Mouse (Mus musculus) heart, postnatal 10 days (tissue): ENCODE results near the gene Tmem131l. TPM values are rescaled to one million over a fixed set of nuclear protein-coding genes. Genes with fewer than 3 reads are reported as not detected.
A peak's percentile ranks its signal among the peaks of the same experiment; 100 is the strongest.
"Not testable (repeated sequence)": the region's sequence is repeated elsewhere in the genome, so short reads cannot be mapped to it uniquely, and the experiment has no call there.

Experiments
- DNase-seq, 2 experiments: peaks; one replicate each; pipeline ENCODE4 v3.0.0; 2021
- intact Hi-C: fragments of 180-260 bp; cut with DNase I; formaldehyde crosslinking; loops from one replicate; pipeline ENCODE4 v1.15.1; 2025
- total RNA-seq, 2 experiments: library from RNA; stranded (reverse); gene quantifications; 2 replicates each; pipeline ENCODE4 v1.2.3; 2021

Tmem131l gene
- total RNA-seq, 2 experiments from 2014 or later: 31.4 to 32.6 TPM

DNA sequence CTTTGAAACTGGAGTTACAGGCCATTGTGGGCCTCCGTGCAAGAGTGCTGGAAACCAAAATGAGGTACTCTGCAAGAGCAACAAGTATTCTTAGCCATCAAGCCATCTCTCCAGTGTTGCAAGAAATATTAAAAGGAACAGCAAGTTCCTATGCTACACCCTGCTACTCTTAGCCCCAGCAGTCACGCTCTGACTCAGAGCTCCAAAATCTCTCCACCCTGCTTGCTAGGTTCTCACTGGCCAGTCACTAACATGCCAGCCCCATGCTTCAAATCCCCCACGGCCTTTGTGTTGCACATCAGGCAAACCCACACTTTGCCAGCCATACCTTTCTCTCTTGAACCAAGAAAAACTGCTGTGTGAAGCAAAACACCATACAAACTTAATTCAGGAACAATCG, 96.8 kb downstream of the Tmem131l start:
- intact Hi-C loops: no loop called here

DNA sequence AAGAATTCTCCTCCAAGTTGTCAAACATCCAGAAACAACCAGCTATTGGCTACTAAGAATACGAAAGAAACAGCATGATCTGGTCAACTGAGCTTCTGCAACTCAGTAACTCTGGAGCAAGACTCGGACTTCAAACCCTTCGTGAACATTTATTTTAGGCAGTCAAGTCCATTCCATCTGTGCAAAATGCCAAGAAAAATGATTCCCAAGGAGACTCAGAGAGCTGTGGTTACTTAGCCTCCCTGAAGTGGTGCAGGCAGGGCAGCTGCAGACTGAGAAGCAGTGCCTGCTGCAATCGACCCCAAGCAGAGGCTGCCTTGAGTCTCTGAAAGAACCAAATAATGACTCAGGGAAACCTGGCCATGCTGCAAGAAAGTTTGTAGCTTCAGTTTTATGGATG, 98.1 kb downstream of the Tmem131l start:
- intact Hi-C loops: no loop called here
- no peak for DNase-seq

More for the DNA sequence above, 96.8 kb downstream of the Tmem131l start:
- DNase-seq: no peak

DNA sequence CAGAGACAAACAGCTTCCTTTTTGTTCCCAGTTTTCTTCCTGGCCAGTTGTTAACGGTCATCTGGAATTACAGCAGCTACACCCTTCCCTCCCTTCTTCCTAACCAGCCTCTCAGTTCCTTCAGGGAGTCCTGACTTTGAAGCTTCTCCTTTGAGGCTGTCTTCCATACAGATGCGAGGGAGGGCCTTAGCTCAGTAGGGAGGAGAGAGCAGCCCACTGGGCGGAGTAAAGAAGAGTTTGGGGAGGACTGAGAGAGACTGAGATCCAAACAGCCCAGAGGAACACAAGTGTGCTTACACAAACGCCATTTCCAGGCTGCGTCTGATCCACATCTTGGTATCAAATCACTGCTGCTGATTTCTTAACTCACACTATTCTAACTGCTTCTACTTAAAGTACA, 101.1 kb downstream of the Tmem131l start:
- DNase-seq: peak in 1 of 2 experiments; percentile 28
- intact Hi-C loops: no loop called here

DNA sequence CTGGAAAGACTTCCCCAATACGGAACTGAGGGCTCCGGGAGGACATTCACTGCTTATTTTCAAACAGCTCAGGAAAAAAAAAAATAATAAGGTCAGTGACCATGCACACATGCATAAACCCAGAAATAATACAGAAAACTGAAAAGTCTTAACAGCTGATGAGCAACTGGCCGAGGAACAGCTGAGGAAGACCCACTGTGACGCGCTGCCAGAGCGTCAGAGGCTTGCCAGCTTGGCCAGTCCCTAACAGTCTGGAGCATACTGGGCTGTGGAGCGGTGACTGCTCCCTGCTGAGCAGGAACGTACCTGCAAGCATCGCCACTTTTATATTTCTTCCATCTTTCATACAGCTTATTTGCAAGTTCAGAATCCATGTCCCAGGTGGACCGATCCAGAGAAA, 105.5 kb downstream of the Tmem131l start:
- intact Hi-C loops: no loop called here
- no peak for DNase-seq

DNA sequence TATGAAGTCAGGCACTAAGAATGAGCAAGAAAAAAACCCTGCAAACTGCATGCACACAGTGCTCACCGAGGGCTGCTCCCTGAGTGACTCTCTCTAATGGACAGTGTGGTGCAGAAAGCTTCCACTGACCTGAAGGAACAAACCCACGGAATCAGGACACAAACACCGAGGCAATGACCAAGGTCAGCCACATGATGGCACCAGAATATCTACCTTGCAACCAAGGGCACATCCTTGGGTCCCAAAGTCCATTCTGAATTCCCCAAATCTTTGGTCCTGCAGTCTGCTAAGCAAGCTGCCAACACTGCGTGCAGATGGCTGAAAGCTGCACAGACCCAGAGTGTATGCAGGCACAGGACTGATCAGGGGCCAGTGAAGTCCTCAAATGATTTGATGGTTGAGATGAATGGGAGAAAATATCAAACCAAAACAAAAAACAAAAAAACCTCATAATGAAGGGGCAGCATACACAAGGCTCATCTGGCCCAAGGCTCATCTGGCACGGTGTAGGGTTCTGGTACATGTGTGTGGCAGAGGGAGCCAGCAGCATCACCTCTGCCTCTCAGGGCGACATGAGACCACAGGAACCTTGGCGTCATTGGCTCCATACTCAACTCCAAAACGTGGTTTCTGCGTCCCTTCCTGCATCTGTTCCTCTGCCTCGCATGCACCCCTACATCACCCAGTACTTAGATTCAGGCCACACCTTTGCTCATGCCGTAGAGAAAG, 124.0 kb downstream of the Tmem131l start:
- intact Hi-C loops: loop anchor here (10.0 kb wide), 1 partner anchor 389 kb away; the partner anchor contains the start of gene Trim2
- peak; percentile 48 to 62 for DNase-seq

DNA sequence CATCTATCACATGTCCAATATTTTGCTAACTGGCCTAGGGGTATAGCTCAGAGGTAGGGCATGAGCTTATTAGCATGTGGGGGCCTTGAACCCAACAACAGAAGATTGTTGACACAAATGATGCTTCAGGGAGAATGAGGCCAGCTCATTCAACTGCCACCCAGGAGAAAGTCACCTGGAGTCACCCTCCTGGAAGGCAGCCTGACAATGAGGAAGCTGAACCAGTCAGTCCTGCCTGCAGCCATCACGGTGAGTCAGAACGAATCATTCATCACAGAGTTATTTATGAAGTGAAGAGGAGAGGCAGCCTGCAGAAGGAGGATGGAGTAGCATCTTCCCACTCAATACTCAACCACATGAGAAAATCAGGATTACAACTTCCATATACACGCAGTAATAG, 124.9 kb downstream of the Tmem131l start:
- DNase-seq: no peak
- intact Hi-C loops: loop anchor here (10.0 kb wide), 1 partner anchor 390 kb away; the partner anchor contains the start of gene Trim2

DNA sequence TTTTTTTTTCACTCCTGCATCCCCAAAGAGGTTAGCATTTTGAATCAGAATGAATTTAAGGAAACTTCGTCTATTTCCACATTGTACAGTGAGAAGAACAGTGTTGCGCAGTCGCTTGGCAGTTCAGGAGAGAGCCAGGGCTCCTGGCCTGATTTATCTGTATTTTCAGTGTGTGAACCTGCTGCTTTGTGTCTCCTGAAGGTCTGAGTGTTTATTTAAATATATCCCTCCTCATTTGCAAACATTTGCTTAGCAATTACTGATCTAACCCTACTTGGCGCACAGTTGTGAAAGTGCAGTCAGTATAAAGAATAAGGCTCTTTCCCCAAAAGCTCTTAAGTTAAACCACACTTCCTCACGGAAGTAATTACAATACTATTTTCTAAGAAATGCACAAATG, 129.3 kb downstream of the Tmem131l start:
- DNase-seq: no peak
- intact Hi-C loops: loop anchor here (10.0 kb wide), 1 partner anchor 394 kb away; the partner anchor contains the start of gene Trim2

DNA sequence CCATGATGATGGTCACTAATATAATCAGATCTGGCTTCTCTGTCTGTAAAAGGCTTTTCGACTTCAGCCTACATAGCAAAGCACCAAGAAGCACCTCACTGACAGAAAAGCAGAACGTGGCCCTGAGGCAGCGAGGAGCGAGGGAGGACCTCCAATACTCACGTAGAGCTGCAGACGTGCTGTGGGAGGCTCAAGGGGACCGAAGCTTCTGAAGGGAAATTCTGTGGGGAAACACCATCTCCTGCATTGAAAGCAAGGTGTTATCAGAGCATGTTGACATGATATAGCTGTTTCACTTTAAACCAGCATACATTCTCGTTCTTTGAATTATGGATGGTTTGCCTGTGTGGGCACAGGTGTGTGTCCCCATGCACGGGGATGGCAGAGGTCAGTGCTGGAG, 133.8 kb downstream of the Tmem131l start:
- intact Hi-C loops: no loop called here
- no peak for DNase-seq

DNA sequence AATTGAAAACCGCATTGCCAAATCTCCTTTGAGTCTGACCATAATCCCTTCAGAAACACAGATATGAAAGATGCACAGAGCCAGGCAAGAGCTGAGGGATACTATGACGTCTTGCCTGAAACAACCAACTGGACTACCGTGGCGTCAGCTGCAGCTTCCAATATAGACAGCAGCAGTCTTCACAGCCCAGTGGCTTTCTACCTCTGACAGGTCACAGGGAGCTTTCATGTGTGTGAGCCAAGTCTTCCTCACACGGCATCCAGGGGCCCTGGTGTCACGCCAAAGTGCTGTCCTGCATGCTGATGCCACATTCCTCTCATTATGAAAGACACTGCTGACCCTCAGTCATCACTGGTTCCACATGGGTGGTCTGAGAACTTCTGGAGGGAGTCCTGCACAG, 134.8 kb downstream of the Tmem131l start:
- DNase-seq: no peak
- intact Hi-C loops: no loop called here

DNA sequence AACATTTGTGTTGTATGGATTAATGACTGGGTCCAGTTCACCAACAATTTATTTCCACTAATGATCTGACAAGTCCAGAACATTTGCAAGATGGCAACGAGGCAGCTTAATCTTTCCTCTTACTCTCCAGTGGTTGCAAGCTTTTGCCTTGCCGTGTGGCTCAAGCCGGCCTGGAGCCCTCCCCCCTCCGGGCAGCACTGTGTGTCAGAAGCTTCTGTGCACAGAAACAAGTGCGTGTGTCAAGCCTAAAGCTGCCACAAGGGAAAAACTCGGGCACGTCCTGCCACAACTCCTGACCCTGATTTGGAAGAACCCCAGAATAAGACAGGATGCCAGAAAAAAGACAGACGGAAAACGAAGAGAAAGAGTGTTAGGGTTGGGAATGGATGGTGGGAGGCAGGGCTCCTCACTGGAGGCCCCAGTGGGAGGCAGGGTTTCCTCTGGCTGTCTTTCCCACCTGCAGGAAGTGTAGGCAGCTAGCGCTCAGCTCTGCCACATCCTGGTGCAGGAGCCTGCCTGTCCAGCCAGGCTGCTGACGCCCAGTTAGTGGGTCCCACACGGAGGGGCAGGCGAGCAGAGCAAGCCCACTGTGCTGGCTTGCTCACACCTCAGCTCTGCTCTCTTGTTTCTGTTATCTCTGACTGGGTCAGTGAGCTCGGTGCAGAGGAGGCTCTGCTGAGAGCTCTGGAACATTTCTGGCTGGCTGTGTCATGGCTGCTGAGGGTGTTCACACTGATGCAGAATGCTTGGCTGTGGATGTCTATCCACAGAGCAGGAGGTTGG, 135.6 kb downstream of the Tmem131l start:
- peak in 1 of 2 experiments; percentile 16 for DNase-seq
- intact Hi-C loops: no loop called here

DNA sequence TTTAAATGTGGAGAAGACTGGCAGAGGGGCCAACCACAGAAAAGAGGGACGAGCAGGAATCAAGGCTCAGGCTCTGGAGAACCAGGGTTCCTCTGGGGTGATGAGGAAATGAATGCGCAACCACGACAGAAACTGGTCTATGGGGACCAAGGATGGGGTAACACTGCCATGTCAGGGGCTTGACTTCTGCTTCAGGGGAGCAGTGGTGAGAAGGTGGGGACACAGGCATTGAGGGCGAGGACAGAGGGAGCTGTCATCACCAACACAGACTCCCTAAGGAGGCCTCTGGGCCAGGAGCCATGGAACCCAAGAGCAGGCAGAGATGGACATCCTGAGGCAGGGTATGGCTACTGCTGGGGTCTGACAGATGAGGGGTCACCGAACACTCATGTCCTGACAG, 137.0 kb downstream of the Tmem131l start:
- intact Hi-C loops: no loop called here
- DNase-seq: no peak

DNA sequence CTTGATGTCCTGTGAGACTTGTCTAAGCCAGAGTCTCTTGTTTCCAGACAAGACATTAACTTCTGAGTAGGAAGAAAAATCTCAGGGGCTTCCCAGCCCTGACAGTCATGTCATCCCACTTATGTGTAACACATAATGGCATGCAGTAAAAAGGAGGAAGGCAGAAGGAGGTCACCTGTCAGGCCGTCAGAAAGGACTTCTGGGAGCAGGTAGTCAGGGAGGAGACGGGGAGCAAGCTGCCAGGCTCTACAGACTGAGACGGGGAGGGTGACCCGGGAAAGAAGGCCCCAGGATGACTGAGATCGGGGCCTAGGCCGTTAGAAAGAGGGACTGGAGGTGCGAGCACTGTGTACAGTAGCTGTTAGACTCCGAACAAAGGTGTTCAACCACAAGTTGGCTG, 137.5 kb downstream of the Tmem131l start:
- no peak for DNase-seq

DNA sequence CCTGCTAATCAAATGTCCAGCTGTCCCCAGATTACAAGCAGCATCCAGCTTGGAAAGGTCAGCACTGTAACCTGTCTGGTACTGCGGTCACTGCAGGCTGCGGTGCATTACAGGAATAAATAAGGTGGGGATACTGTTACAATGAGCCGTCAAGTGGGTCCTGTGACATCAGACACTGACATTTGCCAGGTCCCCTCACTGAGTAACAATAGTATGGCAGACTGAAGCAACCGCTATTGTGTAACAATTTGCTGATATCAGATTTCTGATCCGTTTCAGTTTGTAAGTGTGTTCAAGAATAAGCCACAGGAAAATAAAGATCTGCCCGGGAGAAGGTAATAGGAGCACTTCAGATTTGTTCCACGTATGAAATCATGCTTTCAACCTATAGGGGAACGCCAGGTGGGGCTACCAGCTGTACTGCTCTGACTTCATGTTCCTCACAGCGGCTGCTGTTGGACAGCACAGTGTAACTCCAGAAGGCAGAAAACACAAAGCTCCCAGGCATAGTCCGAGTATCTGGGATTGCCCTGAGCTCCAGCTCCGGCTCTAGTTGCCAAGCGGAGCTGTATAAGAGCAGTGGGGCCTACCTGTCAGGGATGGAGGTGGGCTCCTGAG, 139.1 kb downstream of the Tmem131l start:
- intact Hi-C loops: no loop called here
- DNase-seq: no peak

More for the DNA sequence above, 137.5 kb downstream of the Tmem131l start:
- intact Hi-C loops: no loop called here

DNA sequence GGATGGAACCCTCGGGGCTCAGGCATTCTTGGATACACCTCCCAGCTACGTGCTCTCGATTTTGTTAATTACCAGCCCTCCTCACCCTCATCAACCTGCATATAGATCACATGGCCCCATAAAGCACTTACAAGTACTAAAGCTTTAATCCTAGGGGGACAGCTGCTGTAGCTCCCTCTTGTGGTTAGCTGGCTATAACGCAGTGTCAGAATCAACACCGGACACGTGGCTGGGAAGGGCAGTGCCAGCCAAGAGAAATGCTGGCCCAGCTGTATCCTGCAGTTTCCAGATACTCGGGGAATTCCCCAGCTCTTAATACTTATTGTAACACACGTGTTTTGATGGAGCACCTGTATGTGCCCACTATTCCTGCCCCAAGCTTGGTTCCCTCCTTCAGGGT, 140.4 kb downstream of the Tmem131l start:
- intact Hi-C loops: loop anchor here (1.0 to 10.0 kb wide), 3 partner anchors 58 to 615 kb away; partner anchors contain the start of gene Tlr2
- DNase-seq: peak; percentile 69 to 80

DNA sequence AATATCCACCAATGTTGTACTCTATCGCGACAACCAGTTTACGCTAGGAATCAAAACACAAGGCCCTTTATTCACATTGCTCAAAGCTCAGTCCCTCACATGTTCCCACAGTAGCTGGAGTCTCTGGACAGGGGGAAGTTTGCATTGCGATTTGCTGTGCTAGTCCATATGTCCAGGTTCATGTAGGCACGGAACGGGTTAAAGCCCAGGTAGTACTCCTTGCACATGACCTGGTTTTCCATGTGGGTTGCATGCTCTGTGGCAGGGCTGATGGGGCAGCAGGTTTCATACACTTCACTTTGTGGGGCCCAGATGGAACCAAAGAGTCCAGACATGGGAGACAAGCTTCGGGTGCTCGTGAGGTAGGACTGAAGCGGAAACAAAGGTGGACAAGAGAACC, 141.7 kb downstream of the Tmem131l start:
- DNase-seq: no peak
- intact Hi-C loops: loop anchor here (2.0 to 10.0 kb wide), 2 partner anchors 101 to 613 kb away; no protein-coding TSS in a partner anchor

DNA sequence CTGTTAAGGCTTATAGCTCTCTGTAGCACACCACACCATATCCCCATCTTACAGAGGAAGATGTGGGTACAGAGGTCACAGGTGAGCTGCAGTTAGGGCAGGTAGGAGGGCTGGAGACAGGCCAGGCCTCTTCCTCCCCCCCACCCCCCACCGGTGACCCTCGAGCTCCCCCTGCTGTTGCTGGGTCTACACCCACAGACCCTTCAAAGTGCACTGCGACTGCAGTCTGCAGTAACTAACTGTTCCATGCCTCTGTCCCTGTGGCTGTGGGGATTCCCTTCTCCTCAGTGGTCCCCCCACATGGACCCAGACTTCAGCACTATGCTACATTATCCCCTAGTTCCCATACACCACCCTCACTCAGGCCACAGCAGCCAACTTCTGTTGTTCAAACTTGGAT, 144.2 kb downstream of the Tmem131l start:
- intact Hi-C loops: loop anchor here (1.0 to 10.0 kb wide), 2 partner anchors 55 to 611 kb away; partner anchors contain the start of gene Tlr2
- no peak for DNase-seq

DNA sequence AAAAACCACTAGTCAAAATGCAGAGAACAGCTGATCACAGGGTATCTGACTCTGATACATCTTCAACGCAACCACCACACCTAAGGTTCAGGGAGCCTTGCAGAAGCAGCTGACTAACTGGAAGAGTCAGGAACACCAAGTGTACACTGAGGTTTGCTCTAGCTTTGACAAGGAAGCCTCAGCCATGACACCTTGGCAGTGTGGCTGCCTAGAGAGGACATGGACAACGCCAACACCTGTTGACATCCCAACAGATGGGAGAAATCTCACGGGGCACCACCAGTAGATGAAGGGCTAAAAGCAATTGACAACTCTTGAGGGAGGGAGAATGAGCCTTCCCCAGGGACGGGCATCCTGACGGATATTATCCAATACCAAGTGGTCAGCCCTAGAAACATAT, 144.9 kb downstream of the Tmem131l start:
- DNase-seq: no peak
- intact Hi-C loops: loop anchor here (1.0 to 10.0 kb wide), 2 partner anchors 54 to 610 kb away; partner anchors contain the start of gene Tlr2

DNA sequence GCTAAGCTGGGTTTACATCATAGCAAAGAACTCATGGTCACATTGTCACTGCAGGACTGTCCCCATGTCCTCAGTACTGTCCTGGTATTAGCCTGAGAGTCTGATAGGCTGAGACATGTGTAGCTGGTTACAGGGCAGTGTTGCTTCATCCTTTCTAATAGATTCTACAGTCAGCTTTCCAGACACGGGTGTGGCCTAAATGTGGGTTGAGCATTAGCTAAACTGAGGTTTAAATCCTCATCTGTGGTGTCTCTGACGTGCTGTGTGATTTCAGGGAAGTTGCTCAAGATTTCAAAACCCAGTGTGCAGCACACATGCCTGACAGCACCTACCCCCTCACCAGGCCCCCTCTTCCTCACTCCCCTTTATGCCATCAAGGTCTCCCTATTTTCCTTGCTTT, 154.8 kb downstream of the Tmem131l start:
- intact Hi-C loops: no loop called here
- no peak for DNase-seq

DNA sequence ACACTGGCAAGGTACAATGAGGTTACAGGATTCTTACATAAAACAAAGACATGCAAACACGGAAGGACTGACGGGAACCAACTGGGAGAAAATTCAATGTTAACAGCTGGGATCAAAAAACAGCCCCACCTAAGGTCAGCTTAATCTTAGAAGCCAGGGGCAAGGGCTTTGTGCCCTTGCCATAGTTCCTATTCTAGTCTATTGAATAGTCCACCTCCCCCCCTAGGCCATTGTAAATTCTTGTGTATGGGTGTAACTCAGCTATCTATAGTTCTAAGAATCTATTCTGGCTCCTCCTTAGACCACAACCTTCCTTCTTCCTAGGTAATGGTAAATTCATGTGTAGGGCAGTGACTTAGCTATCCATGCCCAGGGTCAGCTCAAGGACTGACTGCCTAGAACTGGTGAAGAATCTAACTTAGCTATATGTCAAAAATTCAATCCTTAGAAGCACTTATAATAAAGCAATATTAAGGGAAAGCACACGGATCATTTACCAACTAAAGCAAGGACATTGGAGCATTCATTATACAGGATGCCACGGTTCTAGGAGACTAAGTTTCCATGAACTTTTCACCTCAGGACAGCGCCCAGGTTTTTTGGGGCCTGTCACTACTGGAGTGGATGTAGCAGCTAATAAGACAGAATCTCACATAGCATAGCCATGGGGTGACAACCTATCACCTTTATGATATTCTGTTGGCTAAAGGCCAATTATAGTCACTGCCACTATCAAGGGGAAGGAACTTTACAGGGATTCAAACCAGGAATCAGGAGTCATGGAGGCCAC, 160.5 kb downstream of the Tmem131l start:
- intact Hi-C loops: not testable (repeated sequence)

DNA sequence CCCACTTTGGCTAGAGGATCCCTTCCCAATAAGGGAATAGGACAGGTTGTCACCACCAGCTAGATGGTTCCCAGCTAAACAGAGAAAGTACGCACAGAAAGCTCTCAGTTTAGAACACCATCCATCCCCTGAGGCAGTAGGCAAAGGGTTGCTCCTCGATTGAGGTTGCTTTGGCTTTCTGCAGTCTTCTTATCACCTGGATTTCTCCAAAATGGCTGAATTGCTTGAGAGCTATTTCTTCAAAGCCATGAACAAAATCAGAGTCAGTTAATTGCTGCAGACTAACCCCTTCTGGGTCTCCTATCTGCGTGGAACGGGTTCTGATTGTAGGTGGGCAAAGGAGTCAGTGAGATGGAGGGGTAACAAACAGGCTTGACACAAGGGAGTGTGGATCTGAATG, 161.2 kb downstream of the Tmem131l start:
- no peak for DNase-seq
- intact Hi-C loops: no loop called here

More for the DNA sequence above, 160.5 kb downstream of the Tmem131l start:
- DNase-seq: not testable (repeated sequence)
